Mouse (Mus musculus) right cerebral cortex, postnatal 36 days (tissue): ENCODE data around the gene Irgm1.
"Not testable (repeated sequence)": the region's sequence is repeated elsewhere in the genome, so short reads cannot be mapped to it uniquely, and the experiment has no call there.

Source experiments
- DNase-seq, 2 experiments: peaks; one replicate each; pipeline ENCODE4 v3.0.0; 2022; ENCODE audit warnings: low spot score in 2 of 2, mixed read lengths in 1 of 2

Gene Irgm1

DNA sequence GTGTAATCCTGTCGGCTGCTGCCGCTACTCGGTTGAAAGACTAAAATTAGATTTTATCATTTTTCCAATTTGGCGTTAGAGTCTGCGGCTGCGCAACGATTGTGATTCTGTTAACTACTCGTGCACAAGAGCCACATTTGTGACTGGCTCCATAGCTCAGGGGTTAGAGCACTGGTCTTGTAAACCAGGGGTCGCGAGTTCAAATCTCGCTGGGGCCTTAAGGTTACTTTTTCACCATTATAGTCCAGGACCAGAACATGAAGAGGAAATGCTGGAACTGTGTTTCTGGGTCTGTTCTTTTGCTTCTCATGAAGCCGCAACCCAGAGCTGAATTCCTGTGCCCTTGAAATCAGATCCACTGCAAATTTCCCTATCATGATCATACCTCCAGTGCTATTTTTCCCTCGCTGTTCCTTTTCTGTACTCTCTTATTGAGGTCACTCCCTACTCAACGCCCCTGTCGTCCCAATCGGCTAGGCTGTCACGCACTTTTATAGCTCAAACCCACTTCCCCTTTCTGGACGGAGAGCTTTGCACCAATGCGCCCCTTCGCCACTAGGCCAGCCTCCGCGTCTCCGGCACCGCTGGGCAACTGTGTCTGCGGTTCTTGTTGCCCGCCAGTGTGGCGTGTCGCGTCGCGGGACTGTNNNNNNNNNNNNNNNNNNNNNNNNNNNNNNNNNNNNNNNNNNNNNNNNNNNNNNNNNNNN is 17.9 kb downstream of the Irgm1 start:
- DNase-seq: peak; percentile 89 to 90

DNA sequence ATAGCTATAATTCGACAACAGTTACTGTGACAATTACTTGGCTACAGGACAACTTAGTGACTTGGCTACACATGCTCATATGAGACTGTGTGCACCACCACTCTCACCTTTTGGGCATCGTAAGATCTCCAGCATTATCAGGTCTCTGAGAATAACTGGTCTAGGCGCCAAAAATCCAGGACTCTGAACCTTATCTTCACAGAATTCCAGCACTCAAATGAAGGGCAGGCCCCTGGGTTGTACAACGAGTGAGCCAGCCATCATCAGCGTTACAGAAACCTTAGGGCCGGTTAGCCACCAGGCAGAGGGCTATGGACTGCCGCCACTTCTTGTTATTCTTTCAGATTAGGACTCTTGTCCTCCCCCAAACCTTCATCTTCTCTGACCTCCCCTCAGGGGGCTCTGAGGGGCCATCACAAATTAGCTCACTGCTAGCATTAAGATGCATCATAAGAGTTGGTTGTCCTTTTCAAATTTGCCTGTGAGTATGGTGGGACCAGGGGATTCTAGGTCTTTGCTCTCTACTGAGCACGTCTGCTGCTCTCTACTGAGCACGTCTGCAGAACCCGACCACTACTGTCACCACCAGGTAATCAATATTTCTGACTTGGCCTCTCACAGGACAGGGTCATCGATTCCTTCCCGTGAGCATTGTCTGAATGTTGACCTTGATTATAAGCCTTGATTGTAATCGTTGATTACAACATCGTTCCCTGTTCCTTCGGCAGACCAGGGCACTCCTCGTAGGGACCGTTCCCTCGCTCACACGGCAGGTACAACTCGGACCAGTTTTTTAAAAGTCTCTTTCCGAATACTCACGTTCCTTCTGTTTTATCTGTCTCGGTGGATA is 18.6 kb downstream of the Irgm1 start:
- no peak for DNase-seq

DNA sequence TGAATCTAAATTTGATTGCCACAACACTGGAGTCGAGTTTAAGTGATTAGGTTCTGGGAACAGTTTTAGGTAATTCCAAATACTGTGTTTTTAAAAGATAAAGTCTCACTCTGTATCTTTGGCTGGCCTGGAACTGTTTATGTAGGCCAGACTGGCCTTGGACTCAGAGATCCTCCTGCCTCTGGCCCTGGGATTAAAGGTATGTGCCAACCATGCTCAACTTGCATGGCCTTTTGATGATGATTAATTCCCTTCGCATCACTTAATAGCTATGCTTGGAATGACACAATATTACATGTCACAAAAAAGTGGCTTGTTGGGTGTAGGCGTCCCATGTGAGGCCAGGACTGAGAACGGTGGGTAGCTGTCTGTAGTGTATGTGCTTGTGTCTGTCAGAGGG is 19.3 kb downstream of the Irgm1 start:
- no peak for DNase-seq

DNA sequence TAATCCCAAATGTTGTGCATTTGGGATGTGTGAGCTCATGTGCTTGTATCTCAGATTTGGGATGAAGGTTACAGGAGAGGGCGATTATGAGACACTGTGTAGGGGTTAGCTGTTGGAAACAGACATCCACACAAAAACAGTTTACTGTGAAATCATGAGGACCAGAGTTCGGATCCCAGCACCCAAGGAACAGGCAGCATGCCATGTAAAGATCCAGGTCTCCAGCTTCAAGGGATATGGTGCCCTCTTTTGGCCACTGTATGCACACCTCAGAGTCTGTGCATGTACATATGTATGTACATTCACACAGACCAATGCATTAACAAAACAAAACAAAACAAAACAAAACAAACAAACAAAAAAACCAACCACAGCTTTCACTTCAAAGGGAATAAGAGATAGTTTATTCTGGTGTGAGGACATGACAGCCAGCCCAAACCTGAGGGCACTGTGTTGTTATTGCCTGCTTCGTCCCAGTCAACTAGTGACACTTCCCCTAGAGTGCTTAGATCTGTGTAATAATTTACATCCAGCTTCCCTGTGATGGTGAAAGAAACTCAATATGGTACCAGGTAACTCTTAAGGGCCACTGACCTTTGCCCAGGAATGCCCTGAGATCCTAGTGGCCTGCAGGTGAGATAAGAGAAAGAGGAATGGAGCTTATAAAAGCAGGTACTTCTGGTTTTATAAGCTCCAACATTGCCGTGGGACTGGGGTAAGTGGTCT is 20.1 kb downstream of the Irgm1 start:
- no peak for DNase-seq

DNA sequence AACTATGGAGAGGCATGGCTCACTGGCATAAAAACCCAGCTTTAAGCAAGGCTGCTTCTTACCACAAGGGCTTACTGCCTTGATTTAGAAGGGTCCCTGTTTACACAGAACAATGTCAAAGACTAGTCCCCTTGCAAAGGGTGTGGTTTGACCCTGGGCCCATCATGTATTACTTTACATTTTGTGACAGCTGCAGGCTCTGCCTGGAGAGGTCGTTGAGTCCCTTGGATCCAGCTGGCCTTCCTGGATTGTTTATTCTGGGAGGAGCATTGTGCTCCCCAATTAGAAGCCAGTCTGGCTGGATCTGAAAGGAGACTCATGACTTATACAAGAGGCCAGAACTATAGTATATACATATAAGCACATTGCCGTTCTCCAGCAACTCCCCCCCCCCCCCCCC is 21.2 kb downstream of the Irgm1 start:
- no peak for DNase-seq

- no peak for DNase-seq
Observed at GRCm38 (mm10) chr11:48846881-48847280, 24.6 kb downstream of the Irgm1 start.

DNA sequence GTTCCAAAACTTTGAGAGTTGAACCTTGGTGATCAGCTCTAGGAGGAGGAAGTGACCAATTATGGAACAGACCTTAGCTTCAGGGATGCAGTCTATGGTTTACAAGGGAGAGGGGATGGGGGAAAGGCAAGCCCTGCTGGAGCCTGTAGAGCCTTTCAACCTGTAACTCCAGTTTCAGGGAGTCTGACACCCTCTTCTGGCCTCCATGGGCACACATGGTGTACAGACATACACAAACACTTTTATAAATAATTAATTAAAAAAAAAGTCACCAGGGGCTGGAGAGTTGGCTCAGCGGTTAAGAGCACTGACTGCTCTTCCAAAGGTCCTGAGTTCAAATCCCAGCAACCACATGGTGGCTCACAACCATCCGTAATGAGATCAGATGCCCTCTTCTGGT is 25.1 kb downstream of the Irgm1 start:
- DNase-seq: not testable (repeated sequence)

GRCm38 (mm10) chr11:48845244-48845815 is 26.2 kb downstream of the Irgm1 start:
- DNase-seq: no peak

- no peak for DNase-seq
Observed at GRCm38 (mm10) chr11:48844309-48844708, 27.2 kb downstream of the Irgm1 start.

DNA sequence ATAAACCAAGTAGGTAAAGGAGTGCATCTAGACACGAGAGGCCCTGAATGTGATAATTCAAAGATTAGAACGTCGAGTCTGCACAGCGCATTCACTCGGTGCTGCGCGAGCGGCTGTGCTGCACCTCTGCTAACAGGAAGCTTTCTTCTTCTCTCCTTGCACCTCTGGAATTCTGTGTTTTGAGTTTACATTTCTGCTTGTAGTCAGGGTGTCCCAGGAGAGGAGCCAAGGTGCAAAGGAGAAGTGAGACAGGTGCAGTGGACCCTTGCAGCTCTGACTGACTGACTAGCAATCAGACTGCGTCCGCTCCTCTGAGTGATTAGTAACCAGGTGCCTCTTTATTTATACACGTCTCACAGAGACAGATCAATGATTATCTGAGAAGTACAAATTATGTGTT is 28.3 kb downstream of the Irgm1 start:
- DNase-seq: no peak

DNA sequence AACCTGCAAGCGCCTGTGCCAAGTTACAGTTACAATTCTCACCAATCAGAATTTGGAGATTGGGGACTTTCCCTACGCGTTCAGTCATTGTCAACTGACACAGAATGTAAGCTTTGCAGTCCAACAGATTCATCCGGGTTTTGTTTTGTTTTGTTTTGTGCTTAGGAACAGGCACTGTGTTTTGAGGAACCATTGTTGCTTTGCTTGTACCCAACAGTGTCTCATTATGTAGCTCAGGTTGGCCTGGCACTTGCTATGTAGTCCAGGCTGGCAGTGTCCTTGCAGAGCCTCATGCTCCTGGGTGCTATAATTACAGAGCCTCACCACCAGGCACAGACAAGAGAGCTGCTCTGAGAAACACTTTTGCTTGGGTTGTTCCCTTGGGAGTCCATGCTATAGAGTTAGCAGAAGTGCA is 29.1 kb downstream of the Irgm1 start:
- no peak for DNase-seq

GRCm38 (mm10) chr11:48841213-48841612 is 30.3 kb downstream of the Irgm1 start:
- DNase-seq: no peak

DNA sequence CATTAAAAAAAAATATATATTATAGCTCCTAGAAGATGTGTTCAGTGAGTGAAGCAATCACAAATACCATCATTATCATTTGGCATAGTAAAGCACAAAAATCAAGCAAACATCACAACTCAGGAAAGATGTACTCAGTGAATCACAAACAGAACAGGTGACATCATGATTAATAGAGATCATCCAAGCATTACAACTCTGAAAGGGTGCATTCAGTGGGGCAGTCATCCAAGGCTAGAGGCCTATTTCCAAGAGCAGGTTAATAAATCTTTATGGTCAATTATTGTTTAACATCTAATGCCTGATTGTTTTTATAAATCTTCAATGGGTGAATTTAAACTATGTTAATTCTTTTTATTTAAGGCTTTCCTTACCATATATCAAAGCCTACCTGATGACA is 30.7 kb downstream of the Irgm1 start:
- no peak for DNase-seq

DNA sequence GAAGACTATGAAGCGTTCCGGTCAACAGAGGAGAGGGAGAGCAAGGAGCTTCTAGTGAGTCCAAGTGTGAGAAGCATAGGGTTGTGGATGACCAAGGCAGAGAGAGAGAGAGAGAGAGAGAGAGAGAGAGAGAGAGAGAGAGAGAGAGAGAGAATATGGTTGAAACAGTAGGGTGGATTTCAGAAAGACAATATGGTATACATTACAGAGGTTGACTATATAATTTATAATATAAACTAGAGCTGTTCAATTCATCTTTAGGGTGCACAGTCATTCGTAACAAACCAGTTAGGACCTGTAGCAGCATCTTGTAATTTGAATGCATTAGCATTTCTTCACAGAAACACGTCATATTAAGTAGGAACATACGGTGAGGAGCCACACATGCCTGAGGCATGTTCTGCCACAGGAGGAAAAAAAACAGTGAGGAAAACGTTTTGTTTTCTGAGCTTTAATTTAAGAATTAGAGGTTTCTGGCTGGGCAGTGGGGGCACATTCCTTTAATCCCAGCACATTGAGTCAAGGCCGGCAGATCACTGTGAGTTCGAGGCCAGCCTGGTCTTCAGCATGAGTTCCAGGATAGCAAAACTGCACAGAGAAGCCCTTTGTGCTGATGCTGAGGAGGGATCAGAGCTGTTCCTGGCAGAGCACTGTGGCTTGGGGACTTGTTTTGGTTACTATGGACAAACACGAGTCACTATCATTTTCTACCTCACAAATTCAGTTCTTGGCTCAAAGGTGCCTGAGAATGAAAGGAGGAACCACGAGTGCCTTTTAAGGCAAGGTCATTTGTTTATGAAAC is 32.4 kb downstream of the Irgm1 start:
- no peak for DNase-seq

- DNase-seq: no peak
Observed at GRCm38 (mm10) chr11:48838181-48838797, 33.2 kb downstream of the Irgm1 start.

DNA sequence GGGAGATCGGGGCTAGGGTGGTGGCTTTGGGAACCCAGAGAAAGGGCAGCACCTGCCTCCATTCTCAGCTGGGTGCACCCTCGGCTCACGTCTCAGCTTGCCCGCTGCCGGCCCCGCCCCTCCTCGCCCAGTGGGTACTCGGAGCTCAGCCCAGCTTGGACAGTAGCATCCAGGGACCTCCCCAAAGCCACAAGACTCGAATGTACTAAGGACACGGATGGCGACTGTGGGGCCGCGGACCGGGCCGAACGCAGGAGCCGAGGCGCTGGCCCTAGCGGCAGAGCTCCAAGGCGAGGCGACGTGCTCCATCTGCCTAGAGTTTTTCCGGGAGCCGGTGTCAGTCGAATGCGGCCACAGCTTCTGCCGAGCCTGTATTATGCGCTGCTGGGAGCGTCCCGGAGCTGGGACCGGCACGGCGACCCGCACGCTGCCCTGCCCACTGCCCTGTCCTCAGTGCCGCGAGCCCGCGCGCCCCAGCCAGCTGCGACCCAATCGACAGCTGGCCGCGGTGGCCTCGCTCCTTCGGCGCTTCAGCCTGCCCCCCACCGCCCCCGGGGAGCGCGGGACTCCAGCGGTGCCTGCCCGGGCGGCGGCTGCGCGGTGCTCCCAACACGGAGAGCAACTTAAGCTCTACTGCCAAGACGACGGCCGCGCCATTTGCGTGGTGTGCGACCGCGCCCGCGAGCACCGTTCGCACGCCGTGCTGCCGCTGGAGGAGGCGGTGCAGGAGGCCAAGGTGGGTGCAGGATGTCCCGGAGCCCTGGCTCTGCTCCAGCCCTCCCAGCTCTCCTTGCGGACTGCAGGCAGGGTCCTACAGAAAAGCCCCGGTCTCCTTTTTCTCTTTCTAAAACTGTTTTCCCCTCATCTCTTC is 33.9 kb downstream of the Irgm1 start:
- DNase-seq: peak in 1 of 2 experiments; percentile 48

DNA sequence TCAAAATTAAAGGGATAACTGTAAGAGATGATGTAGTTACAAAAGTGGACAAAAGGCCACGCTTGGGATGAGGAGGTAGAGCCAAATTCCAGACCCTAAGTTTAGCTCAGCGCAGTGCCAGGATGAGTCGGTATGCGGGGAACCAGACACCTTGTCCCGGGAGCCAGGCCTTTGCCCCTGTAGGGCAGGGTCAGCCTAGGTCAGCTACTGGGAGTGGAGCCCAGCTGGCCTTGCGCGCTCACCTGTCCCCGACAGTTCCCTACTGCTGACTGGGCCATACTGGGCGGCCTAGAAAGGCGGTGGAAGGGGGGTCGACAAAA is 34.5 kb downstream of the Irgm1 start:
- no peak for DNase-seq

DNA sequence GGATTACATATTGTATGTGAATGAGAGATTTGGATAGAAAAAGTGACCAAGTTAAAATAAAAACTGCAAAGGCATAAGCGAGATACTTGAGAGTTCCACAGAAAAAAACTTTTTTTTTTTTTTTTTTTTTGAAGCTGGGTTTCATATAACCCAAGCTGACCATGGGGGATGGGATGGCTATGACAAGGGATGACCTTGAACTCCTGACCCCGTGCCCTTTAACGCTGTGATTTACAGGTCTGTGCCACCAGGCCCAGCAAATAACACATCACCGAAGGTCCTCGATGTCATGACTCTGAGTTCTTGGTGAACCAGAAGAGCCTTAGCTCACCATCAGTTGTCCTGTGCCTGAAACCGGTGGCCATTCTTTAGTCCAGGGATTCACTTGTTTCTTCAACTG is 35.6 kb downstream of the Irgm1 start:
- no peak for DNase-seq

DNA sequence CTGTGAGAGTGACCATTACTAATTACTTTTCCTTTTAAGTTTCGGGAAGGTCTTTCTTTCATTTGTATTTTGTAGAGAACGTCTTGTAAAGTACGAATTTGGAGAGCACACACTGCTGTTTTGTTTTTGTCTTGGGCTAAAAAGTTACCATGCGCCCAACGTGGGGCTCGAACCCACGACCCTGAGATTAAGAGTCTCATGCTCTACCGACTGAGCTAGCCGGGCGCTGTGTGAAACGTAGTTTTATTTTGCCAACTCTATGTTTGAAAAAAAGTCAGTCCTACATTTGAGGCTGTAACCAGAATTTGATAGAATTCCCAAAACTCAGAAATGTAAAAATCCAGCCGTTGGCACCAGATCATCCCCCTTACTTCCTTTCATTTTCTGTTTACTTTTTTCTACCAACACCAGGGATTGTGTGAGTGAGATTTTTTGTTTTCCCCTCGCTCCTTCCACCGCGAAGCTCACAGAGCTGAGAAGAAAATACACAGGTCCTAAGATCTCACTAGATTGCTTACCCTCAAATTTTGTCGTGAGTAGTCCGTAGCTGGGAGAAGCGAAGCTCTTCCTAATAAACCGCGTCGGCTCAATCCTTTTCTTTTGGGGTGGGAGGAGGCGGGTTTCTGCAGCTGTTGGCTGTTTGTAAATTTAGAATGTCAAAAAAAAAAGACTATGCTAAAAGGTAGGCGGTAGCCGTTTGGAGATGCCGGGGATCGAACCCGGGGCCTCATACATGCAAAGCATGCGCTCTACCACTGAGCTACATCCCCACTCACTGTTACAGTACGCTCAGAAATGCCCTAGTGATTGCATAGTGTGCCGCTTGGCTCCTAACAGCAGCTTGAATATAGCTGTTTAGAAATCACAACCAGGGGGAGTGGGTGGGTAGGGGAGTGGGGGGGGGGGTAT is 37.5 kb downstream of the Irgm1 start:
- peak; percentile 87 to 90 for DNase-seq
